Mouse (Mus musculus) embryonic facial prominence, embryonic 15.5 days (tissue): ENCODE data around the gene Cyb5r2. TPM values are rescaled to one million over a fixed set of nuclear protein-coding genes. Genes with fewer than 3 reads are reported as not detected.

Experiments
- ATAC-seq: fragments of 200-750 bp; cut with Nextera tagmentation; 2 replicates; pipeline ENCODE4 v1.8.0; 2017; ENCODE audit warnings: low read depth, moderate TSS enrichment; ENCODE audit not compliant: insufficient number of reproducible peaks, low FRiP score, low TSS enrichment
- H3K27ac ChIP-seq: fragments of 300-500 bp; sonication (generic); replicated peaks from 2 replicates; pipeline ENCODE4 v1.5.1; 2015; ENCODE audit warnings: mild to moderate bottlenecking, inconsistent platforms
- H3K27me3 ChIP-seq: fragments of 300-500 bp; sonication (generic); 2 replicates; pipeline ENCODE4 v1.6.1; 2015; ENCODE audit warnings: inconsistent platforms
- H3K36me3 ChIP-seq: fragments of 300-500 bp; sonication (generic); 2 replicates; pipeline ENCODE4 v1.6.1; 2015; ENCODE audit warnings: mild to moderate bottlenecking, inconsistent platforms
- H3K4me1 ChIP-seq: fragments of 300-500 bp; sonication (generic); 2 replicates; pipeline ENCODE4 v1.6.1; 2015; ENCODE audit warnings: inconsistent platforms
- H3K4me2 ChIP-seq: fragments of 300-500 bp; sonication (generic); replicated peaks from 2 replicates; pipeline ENCODE4 v1.6.1; 2015; ENCODE audit warnings: mild to moderate bottlenecking, inconsistent platforms
- H3K4me3 ChIP-seq: fragments of 300-500 bp; sonication (generic); replicated peaks from 2 replicates; pipeline ENCODE4 v1.5.1; 2015; ENCODE audit warnings: mild to moderate bottlenecking, inconsistent platforms
- H3K9ac ChIP-seq: fragments of 300-500 bp; sonication (generic); 2 replicates; pipeline ENCODE4 v1.6.1; 2015; ENCODE audit warnings: inconsistent platforms
- H3K9me3 ChIP-seq: fragments of 300-500 bp; sonication (generic); replicated peaks from 2 replicates; pipeline ENCODE4 v1.6.1; 2016; ENCODE audit warnings: inconsistent platforms
- WGBS: fragments of 180-500 bp; shearing (Covaris S2); methylation state at CpG from one replicate; pipeline ENCODE4 v1.1.7; 2015; 5-methylcytosine and 5-hydroxymethylcytosine counted together
- polyA plus RNA-seq: library from polyadenylated mRNA; unstranded; fragments of >200 nt; fragmentation: Nextera tagmentation; extraction: Ambion mirVana; gene quantifications from 2 replicates; pipeline ENCODE4 v1.2.1, GENCODE M21; 2015

Cyb5r2 gene
- polyA plus RNA-seq, 1 experiment from 2014 or later, result 0.53 TPM

- 90% methylated on average over 4 of the region's 4 CpGs for WGBS
- Histone ChIP-seq H3K27me3 (no peaks in the 10 kb centered on the region), H3K4me1 (no peaks in the 10 kb centered on the region), H3K4me3 (no peak overlapping the region), H3K27ac (no peak overlapping the region), H3K9ac (no peak overlapping the region), H3K36me3 (peaks cover 7% of the 10 kb centered on the region; the same call in 1 of the 2 replicates), H3K9me3 (no peaks in the 10 kb centered on the region), H3K4me2 (no peak overlapping the region)
- no peak for ATAC-seq
Measured at GRCm38 (mm10) chr7:107749721-107750120, 8.1 kb downstream of the Cyb5r2 start.

GRCm38 (mm10) chr7:107749270-107749669, 8.6 kb downstream of the Cyb5r2 start:
- H3K4me3 ChIP-seq, result no peak overlapping the region
- H3K9me3 ChIP-seq, result no peaks in the 10 kb centered on the region
- 2% methylated on average over 3 of the region's 3 CpGs for whole genome bisulfite sequencing
- ATAC-seq, result no peak
- peaks cover 10% of the 10 kb centered on the region for H3K36me3 ChIP-seq
- H3K27me3 ChIP-seq, result no peaks in the 10 kb centered on the region
- H3K4me2 ChIP-seq, result no peak overlapping the region
- no peak overlapping the region for H3K27ac ChIP-seq
- H3K4me1 ChIP-seq, result no peaks in the 10 kb centered on the region
- H3K9ac ChIP-seq, result no peak overlapping the region

- H3K27me3 ChIP-seq, result no peaks in the 10 kb centered on the region
- WGBS, result 15% methylated on average over 2 of the region's 2 CpGs
- H3K4me3 ChIP-seq, result no peak overlapping the region
- no peaks in the 10 kb centered on the region for H3K4me1 ChIP-seq
- no peak overlapping the region for H3K27ac ChIP-seq
- H3K9ac ChIP-seq, result no peak overlapping the region
- no peaks in the 10 kb centered on the region for H3K9me3 ChIP-seq
- H3K36me3 ChIP-seq, result peaks cover 23% of the 10 kb centered on the region
- H3K4me2 ChIP-seq, result no peak overlapping the region
- ATAC-seq, result no peak
Measured at GRCm38 (mm10) chr7:107747954-107748353, 9.9 kb downstream of the Cyb5r2 start.

- H3K27ac ChIP-seq, result no peak overlapping the region
- no peaks in the 10 kb centered on the region for H3K27me3 ChIP-seq
- H3K9ac ChIP-seq, result no peak overlapping the region
- peaks cover 26% of the 10 kb centered on the region for H3K36me3 ChIP-seq
- no peaks in the 10 kb centered on the region for H3K4me1 ChIP-seq
- ATAC-seq, result no peak
- no peaks in the 10 kb centered on the region for H3K9me3 ChIP-seq
- WGBS, result 88% methylated on average over 9 of the region's 9 CpGs
- H3K4me3 ChIP-seq, result no peak overlapping the region
- no peak overlapping the region for H3K4me2 ChIP-seq
Measured at GRCm38 (mm10) chr7:107747476-107747875, 10.4 kb downstream of the Cyb5r2 start.

DNA sequence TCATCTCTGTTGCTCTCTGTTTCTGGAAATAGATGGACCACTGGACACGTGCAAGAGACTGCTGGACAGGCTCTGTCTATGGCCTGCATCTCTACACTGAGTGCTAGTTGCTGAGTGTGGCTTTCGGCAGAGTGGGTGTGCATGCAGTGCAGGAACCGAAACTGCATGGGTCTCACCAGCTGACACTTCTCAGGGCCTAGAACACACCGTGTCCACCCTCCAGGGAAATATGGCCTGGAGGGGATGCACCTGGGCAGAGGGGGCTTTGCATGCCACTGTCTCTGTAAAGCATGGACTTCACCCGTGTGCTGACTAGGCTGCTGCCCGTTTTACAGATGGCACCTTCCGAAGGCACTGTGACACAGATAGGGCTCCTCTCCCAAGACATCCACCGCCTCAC, 11.8 kb downstream of the Cyb5r2 start:
- peaks cover 30% of the 10 kb centered on the region for H3K36me3 ChIP-seq
- 83% methylated on average over 8 of the region's 8 CpGs for WGBS
- no peaks in the 10 kb centered on the region for H3K4me1 ChIP-seq
- ATAC-seq, result no peak
- no peak overlapping the region for H3K9ac ChIP-seq
- no peaks in the 10 kb centered on the region for H3K27me3 ChIP-seq
- no peak overlapping the region for H3K4me3 ChIP-seq
- H3K9me3 ChIP-seq, result no peaks in the 10 kb centered on the region
- H3K4me2 ChIP-seq, result no peak overlapping the region
- no peak overlapping the region for H3K27ac ChIP-seq

DNA sequence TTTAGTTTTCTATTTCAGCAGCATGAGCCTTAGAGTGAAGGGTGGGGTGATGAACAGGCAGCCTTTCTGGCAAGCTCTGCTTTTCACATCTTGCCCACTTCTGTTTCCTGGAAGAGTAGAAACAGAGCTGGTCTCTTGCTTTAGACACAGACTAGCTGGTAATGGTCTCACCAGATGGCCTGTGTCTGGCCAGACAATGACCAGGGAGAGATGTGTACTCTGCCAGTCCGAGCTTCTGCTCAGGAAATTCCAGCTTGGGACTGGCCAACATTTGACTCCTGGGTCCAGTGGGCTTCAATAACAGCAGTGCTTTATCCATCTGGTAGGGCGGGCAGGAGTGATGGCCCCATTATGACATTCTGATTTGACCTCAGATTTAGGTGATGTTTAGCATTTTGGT, 12.7 kb downstream of the Cyb5r2 start:
- Histone ChIP-seq H3K27me3 (no peaks in the 10 kb centered on the region), H3K9me3 (no peaks in the 10 kb centered on the region), H3K9ac (no peak overlapping the region), H3K4me3 (no peak overlapping the region), H3K36me3 (peaks cover 35% of the 10 kb centered on the region), H3K4me1 (no peaks in the 10 kb centered on the region), H3K27ac (no peak overlapping the region), H3K4me2 (no peak overlapping the region)
- no peak for ATAC-seq
- WGBS, result 82% methylated on average over 2 of the region's 2 CpGs

GRCm38 (mm10) chr7:107744454-107744853, 13.4 kb downstream of the Cyb5r2 start:
- peaks cover 37% of the 10 kb centered on the region for H3K36me3 ChIP-seq

GRCm38 (mm10) chr7:107742963-107743465, 14.8 kb downstream of the Cyb5r2 start:
- Histone ChIP-seq H3K9me3 (no peaks in the 10 kb centered on the region), H3K4me3 (no peak overlapping the region), H3K4me1 (no peaks in the 10 kb centered on the region), H3K27ac (no peak overlapping the region), H3K36me3 (peaks cover 42% of the 10 kb centered on the region), H3K9ac (no peak overlapping the region), H3K27me3 (no peaks in the 10 kb centered on the region), H3K4me2 (no peak overlapping the region)
- ATAC-seq, result peak; percentile 45
- 73% methylated on average over 10 of the region's 10 CpGs for WGBS

More at GRCm38 (mm10) chr7:107744454-107744853, 13.4 kb downstream of the Cyb5r2 start:
- Histone ChIP-seq H3K4me2 (no peak overlapping the region), H3K27me3 (no peaks in the 10 kb centered on the region), H3K9me3 (no peaks in the 10 kb centered on the region), H3K9ac (no peak overlapping the region), H3K4me1 (no peaks in the 10 kb centered on the region), H3K4me3 (no peak overlapping the region), H3K27ac (no peak overlapping the region)
- no peak for ATAC-seq
- WGBS, result 91% methylated on average over 4 of the region's 4 CpGs

GRCm38 (mm10) chr7:107738726-107739125, 19.1 kb downstream of the Cyb5r2 start:
- WGBS, result 48% methylated on average over 2 of the region's 2 CpGs
- ATAC-seq, result no peak

GRCm38 (mm10) chr7:107733162-107733561, 24.7 kb downstream of the Cyb5r2 start:
- WGBS, result 67% methylated on average over 2 of the region's 2 CpGs
- Histone ChIP-seq H3K4me2 (no peak overlapping the region), H3K4me3 (no peak overlapping the region), H3K4me1 (no peaks in the 10 kb centered on the region), H3K27me3 (no peaks in the 10 kb centered on the region), H3K9me3 (no peaks in the 10 kb centered on the region), H3K36me3 (peaks cover 16% of the 10 kb centered on the region), H3K27ac (no peak overlapping the region), H3K9ac (no peak overlapping the region)
- ATAC-seq, result no peak

More at GRCm38 (mm10) chr7:107738726-107739125, 19.1 kb downstream of the Cyb5r2 start:
- Histone ChIP-seq H3K36me3 (peaks cover 26% of the 10 kb centered on the region), H3K4me2 (no peak overlapping the region), H3K27me3 (no peaks in the 10 kb centered on the region), H3K9ac (no peak overlapping the region), H3K4me1 (no peaks in the 10 kb centered on the region), H3K4me3 (no peak overlapping the region), H3K9me3 (no peaks in the 10 kb centered on the region), H3K27ac (no peak overlapping the region)

DNA sequence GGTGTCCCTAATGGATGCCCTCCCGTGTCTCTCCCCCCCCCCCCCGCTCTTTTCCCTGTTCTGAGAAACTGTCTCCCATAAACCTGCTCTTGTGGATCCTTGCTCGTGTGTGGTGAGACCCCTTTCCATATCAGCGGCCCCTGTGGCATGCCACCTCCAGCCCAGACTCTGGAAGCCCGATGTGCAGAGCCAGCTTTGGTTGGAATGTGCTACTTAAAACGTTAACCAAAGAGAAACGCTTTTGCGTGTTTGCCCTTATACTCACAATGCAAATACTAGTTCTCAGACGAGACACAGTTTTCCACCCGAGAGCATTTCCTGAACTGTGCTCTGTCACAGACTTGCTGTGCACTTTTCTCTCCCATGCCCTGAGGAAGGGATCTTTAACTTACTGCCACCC, 27.2 kb downstream of the Cyb5r2 start:
- no peak overlapping the region for H3K9ac ChIP-seq
- no peak for ATAC-seq
- no peak overlapping the region for H3K4me2 ChIP-seq
- no peaks in the 10 kb centered on the region for H3K9me3 ChIP-seq
- no peak overlapping the region for H3K4me3 ChIP-seq
- 70% methylated on average over 10 of the region's 10 CpGs for WGBS
- H3K27ac ChIP-seq, result no peak overlapping the region
- no peaks in the 10 kb centered on the region for H3K27me3 ChIP-seq
- H3K36me3 ChIP-seq, result peaks cover 21% of the 10 kb centered on the region
- no peaks in the 10 kb centered on the region for H3K4me1 ChIP-seq

- H3K4me1 ChIP-seq, result no peaks in the 10 kb centered on the region
- no peaks in the 10 kb centered on the region for H3K27me3 ChIP-seq
- 48% methylated on average over 3 of the region's 3 CpGs for WGBS
- no peak overlapping the region for H3K4me2 ChIP-seq
- no peak for ATAC-seq
- H3K4me3 ChIP-seq, result no peak overlapping the region
- no peaks in the 10 kb centered on the region for H3K9me3 ChIP-seq
- no peak overlapping the region for H3K9ac ChIP-seq
- peaks cover 30% of the 10 kb centered on the region for H3K36me3 ChIP-seq
- H3K27ac ChIP-seq, result 0 out of 2 replicates have a peak overlapping the region, but pooled peaks have one; percentile 23
Measured at GRCm38 (mm10) chr7:107727538-107727937, 30.3 kb downstream of the Cyb5r2 start.
